Mouse (Mus musculus) lung, postnatal 0 days (tissue): ENCODE results near the gene Cd4.

Source experiments
- CTCF ChIP-seq: IDR thresholded peaks from 2 replicates; pipeline ENCODE4 v1.5.1; 2016; ENCODE audit warnings: antibody characterized with exemption, mild to moderate bottlenecking
- EP300 ChIP-seq: IDR thresholded peaks from 2 replicates; pipeline ENCODE4 v1.6.1; 2016; ENCODE audit warnings: antibody characterized with exemption, mild to moderate bottlenecking, control low read depth

DNA sequence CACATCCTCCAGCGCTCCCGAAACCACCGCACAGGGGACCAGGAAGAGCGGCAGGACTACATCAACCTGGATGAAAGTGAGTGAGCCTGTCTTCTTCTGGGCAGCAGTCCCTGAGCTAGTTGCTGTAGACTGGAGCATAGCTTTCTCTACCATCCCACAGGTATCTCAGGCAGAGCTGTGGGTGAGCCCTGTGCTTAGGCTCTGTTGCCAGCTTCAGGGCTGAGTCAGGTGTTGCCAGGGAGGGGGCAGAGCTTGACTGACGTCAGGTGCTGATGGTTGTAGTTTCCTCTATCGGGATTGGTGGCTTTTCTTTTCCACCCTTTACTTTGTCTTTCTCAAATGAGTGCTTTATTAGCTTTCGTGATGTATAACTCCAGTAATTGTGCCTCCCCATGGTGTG is 46.6 kb upstream of the Cd4 start:
- TF ChIP-seq CTCF (no peak), EP300 (no peak)
